Mouse (Mus musculus): ENCODE measurements at regions not wholly inside any gene's neighbourhood (a gene's known extent, or its start where the extent isn't known, plus 50 kb on each side); places are given as distances from the start of the nearest gene placed in this dataset.

DNA sequence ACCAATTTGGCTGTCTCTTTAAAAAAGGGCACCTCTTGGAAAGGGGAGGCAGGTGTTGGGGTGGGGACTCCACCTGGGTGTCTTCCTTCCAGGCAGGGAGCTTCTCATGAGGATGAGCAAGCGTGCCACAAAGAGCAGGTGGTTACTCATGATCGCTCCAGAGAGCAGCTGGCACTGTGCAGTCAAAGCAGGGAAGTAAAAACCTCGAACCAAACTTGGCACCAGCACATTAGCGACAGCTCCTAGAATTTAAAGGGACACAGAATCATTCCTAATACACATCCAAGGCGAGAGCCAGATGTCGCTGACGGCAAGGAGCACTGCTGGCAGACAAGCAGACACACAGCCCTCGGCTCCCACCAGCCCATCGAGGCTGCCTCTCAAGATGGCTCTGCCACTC lies 70.4 kb downstream of the Irx5 start:
- peak; percentile 83 for DNase-seq

DNA sequence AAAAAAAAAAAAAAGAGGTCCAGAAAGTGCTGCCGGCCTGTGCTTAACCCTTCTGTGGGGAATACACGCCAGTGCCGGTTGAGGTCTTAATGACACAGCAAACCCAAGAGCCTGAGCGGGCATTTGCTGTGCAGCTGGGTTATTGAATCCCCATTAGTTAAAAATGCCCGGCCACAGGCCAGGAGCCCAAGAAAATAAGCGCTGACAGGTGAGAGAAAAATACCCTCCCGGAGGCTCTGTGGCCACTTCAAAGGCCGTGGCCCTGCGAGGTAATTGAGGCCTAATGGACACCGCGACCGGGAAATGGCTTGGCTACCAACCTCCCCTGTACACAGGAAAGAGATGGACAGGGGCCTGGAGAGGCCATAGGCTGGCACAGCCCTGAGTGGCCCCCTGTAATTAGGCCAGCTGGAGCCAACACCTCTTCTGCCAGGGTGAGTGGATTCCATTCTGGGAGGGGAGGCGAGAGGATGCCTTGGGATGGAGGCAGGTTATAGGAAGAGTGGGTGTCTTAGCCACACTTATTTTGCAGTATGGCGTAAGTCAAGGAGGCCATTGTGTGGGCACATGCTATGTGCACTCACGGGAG lies 79.7 kb downstream of the Irx5 start:
- no peak for DNase-seq

GRCm38 (mm10) chr8:92438294-92438693 lies 80.9 kb downstream of the Irx5 start:
- no peak for DNase-seq

GRCm38 (mm10) chr8:92439713-92440436 lies 82.5 kb downstream of the Irx5 start:
- DNase-seq: no peak

DNA sequence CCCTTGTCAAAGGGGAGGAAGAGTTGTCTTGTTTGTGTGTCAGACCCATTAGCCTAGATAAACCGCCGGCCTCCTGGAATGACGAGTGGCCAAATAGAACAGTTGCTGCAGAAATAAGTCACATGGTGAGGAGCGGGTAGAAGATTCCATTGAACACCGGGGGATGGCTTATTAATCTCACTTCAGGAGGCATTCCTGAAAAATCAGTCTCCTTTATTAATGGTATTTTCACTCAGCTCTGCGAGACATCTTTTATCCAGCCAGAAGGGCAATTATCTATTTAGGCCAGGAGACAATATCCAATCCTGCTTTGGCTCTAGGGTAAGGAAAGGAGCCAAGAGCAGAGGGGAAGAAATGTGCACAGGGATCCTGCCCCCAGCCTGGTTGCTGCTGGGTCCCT lies 84.7 kb downstream of the Irx5 start:
- no peak for DNase-seq

GRCm38 (mm10) chr8:92459291-92459690 lies 101.9 kb downstream of the Irx5 start:
- DNase-seq: no peak

- no peak for DNase-seq
Measured at GRCm38 (mm10) chr8:92460129-92460953, 102.9 kb downstream of the Irx5 start.

- DNase-seq: no peak
Measured at GRCm38 (mm10) chr8:92469141-92470000, 111.9 kb downstream of the Irx5 start.

DNA sequence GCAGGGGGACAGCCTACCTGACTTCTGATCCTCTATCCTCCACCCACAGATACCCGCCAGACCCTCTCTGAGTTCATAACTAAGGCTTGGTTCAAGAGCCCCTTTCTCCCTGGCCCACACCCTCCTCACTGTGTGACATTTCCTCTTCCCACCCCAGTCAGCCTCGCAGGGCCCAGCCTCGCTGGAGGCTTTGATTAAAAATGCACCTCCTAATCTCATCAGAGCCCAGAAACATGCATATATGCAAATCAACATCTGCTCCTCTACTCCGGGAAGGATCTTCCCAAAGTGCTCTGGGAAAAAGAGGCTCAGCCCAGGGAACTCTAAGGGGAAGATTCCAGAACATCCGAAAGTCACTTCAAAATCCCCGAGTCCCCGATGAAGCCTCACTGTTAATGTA lies 114.8 kb downstream of the Irx5 start:
- no peak for DNase-seq

GRCm38 (mm10) chr8:92472817-92473216 lies 115.4 kb downstream of the Irx5 start:
- no peak for DNase-seq

- DNase-seq: no peak
Measured at GRCm38 (mm10) chr8:92482393-92482792, 125.0 kb downstream of the Irx5 start.

GRCm38 (mm10) chr8:92483055-92483765 lies 125.8 kb downstream of the Irx5 start:
- DNase-seq: no peak

DNA sequence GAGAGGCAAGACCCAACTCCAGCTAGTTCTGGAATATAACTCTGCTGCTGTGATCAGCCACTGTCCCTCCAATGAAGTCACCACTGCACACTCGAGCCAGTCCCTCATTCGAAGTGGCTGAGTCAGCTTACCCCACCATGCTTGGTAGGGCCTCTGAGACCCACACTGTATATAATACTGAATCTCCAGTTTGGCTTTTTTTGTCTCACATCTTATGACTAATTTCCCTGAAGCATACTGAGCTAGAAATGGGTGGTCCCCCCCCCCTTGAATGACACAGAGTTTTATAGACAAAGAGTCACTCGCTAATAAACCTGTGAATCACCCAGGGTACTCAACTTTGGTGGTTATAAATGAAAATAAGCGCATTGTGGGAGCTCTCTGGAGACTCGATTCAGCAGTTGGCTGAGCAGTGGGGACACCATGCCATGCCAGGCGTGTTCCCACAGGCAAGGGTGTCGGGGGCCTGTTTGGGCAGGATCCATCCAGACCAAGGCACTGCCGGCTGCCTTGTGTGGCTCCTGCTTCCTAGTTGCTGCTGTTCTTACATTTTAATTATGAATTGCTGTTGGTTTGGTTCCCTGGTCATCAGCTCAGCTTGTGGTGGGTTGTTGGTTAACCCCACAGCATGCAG lies 131.2 kb downstream of the Irx5 start:
- DNase-seq: no peak

DNA sequence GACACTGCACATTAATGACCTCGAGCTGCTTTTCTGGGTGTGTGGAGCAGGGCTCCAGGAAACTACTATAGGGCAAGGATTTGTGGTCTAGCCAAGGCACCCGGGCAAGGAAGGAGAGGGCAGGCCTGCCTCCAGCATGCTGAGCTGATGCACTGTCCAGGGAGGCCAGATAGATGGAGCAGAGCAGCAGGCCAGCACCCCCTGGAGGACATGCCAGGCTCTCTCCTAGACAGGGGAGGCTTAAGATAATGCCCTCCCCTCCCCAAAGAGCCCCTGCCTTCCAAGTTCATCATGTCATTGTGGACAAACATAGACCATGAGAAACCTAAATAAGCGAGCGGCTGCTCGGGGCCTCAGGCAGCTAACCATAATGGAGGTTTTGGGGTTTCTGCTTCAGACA lies 134.1 kb downstream of the Irx5 start:
- no peak for DNase-seq

- no peak for DNase-seq
Measured at GRCm38 (mm10) chr8:92493403-92493802, 136.0 kb downstream of the Irx5 start.

- DNase-seq: no peak
Measured at GRCm38 (mm10) chr8:92505552-92506281, 148.3 kb downstream of the Irx5 start.

- DNase-seq: no peak
Measured at GRCm38 (mm10) chr8:92506436-92506835, 149.0 kb downstream of the Irx5 start.

DNA sequence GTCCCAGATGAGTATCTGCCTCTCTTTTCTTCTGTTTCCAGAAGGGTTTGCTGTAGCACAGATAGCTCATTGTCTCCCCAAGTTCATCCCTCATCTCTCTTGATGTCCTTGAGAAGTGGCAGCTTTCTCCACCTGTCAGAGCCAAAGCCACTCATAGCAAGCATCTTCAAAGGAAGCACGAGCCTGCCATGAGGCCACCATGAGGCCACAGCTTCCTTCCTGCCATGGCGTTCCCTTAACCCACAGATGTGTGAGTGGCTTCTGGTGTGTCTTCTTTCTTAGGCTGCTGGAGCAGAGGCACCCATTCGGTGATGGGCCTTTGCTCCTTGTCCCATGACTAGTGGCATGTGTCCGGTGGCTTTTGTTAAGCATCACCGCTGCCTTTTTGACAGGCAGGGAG lies 149.5 kb downstream of the Irx5 start:
- DNase-seq: no peak

- DNase-seq: no peak
Measured at GRCm38 (mm10) chr8:92515385-92515784, 158.0 kb downstream of the Irx5 start.

DNA sequence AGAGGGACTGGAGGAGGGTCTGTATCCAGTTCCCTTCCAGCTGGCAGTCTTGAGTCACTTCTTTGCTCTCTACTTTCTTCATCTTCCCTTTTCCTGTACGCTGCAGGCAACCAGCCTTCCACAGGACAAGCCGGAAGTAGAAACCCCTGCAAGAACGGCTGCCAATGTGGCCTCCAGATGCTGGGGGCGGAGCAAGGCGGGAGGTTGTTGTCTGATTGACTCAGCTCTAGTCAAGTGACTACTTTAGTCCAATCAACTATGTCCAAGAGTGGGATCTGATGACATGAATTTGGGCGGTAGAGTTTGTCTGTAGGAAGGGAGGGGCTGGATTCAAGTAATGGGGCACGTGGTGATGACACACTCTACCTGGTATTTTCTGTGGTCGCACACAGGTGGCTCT lies 156.1 kb upstream of the Irx6 start:
- DNase-seq: no peak

- DNase-seq: no peak
Measured at GRCm38 (mm10) chr8:92518486-92518885, 155.6 kb upstream of the Irx6 start.
